Mouse (Mus musculus): ENCODE data around the gene Snd1. TPM values are rescaled to one million over a fixed set of nuclear protein-coding genes. Genes with fewer than 3 reads are reported as not detected.

Snd1 gene
- polyA plus RNA-seq, 1 experiment from 2014 or later, result 104 TPM

DNA sequence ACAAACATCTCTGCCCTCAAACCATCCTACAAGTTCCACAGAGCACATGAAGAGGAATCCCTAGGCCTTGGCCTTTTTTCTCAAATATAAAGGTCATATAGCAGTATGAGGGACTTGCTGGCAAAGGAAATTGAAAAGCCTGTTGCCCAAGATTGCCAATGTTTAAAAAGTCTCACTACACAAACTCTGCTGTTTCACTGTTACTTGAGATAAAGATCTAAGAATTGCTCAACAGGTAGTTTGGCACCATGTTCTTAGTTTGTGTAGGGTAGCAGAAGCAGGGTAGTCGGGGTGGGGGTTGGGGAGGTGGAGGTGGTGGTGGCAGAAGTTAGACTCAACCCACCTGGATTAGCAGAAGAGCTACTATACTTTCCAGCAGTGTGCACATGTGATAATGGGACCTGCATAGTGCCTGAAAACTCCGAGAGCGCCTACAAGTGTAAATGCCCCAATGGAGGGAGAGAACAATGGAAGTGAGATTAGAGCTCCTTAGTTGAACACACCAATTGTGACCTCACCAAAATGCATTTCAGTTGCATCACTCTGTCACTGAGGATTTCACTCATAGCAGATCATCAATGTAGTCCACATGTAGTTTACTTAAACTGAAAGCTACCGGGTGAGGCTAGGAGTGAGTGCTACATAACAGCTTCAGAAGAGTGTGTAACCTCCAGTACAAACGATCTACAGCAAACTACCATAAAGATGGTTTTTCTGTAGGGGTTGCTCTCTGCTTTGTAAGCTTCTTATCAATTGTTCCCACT is 259.1 kb downstream of the Snd1 start:
- WGBS, result 83% methylated on average over 5 of the region's 5 CpGs
- Histone ChIP-seq H3K27ac (no peak overlapping the region), H3K36me3 (replicated peaks) (no peaks in the 10 kb centered on the region), H3K27me3 (no peaks in the 10 kb centered on the region), H3K9ac (no peak overlapping the region), H3K4me1 (peaks cover 12% of the 10 kb centered on the region), H3K9me3 (no peaks in the 10 kb centered on the region), H3K4me3 (replicated peaks) (no peak overlapping the region), H3K4me2 (no peak overlapping the region)
- no peak for ATAC-seq (ENCODE audit: low FRiP score)

DNA sequence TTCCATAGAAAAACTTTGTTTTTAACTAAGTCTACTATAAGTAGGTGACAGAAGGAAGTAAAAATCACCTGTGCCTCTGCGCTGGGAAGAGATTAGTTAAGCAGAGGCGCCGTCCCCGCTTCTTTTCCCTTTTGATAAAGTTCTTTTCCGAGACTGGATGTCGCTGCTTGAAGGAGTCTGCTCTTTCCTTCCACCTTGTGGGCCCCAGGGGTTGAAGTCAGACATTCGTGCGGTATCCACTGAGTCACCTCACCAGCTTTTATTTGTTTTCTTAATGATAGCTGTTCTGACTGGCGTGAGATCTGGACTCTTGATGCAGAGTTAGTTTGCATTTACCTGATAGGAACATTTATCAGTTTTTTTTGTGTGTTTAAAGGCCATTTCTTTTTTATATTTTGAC is 260.2 kb downstream of the Snd1 start:
- Histone ChIP-seq H3K27me3 (no peaks in the 10 kb centered on the region), H3K9me3 (no peaks in the 10 kb centered on the region), H3K36me3 (replicated peaks) (no peaks in the 10 kb centered on the region), H3K4me1 (peaks cover 2% of the 10 kb centered on the region), H3K4me2 (no peak overlapping the region), H3K4me3 (replicated peaks) (no peak overlapping the region), H3K9ac (no peak overlapping the region), H3K27ac (no peak overlapping the region)
- 80% methylated on average over 9 of the region's 9 CpGs for WGBS
- ATAC-seq (ENCODE audit: low FRiP score), result no peak

DNA sequence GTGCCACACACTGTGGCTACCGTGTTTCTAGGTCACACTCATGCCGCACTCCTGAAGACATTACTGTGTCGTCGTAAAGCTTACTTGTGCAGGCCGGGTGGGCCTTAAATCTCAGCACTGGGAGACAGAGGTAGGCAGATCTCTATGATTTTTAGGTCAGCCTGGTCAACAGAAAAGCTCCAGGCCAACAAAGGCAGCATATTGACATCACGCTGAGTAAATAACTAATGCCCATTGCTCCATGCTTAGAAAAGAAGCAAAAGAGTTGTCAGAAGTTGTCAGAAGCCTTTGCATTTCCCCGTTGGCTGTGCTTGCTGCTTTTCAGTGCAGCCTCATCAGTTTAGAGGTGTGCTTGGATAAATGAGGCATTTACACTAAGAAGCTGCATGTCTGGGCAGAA is 261.7 kb downstream of the Snd1 start:
- H3K4me1 ChIP-seq, result no peaks in the 10 kb centered on the region
- H3K27ac ChIP-seq, result no peak overlapping the region
- WGBS, result 70% methylated on average over 7 of the region's 7 CpGs
- no peaks in the 10 kb centered on the region for H3K27me3 ChIP-seq
- no peak overlapping the region for H3K4me3 ChIP-seq (replicated peaks)
- no peak for ATAC-seq (ENCODE audit: low FRiP score)
- no peaks in the 10 kb centered on the region for H3K36me3 ChIP-seq (replicated peaks)
- H3K4me2 ChIP-seq, result no peak overlapping the region
- no peak overlapping the region for H3K9ac ChIP-seq
- H3K9me3 ChIP-seq, result no peaks in the 10 kb centered on the region

DNA sequence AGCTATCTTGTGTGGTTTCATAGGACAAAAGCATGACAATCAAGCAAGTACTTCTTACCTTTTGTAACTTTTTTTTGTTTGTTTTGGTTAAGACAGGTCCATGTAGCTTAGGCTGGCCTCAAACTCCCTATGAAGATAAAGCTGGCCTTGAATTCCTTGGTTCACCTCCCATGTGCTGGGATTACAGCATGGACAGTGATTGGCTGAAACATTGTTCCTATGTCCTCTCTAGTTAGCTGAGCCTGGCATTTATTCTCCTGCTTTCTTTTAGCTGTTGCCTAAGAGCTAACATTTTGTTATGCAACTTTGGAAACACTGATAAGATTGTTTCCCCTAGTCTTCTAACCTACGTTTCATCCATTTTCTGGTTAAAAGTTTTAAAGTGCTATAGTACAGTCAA is 262.7 kb downstream of the Snd1 start:
- Histone ChIP-seq H3K9me3 (no peaks in the 10 kb centered on the region), H3K27me3 (no peaks in the 10 kb centered on the region), H3K4me2 (no peak overlapping the region), H3K4me1 (no peaks in the 10 kb centered on the region), H3K4me3 (replicated peaks) (no peak overlapping the region), H3K36me3 (replicated peaks) (no peaks in the 10 kb centered on the region), H3K27ac (no peak overlapping the region), H3K9ac (no peak overlapping the region)
- ATAC-seq (ENCODE audit: low FRiP score), result no peak
- 93% methylated on average over 1 of the region's 1 CpGs for WGBS

DNA sequence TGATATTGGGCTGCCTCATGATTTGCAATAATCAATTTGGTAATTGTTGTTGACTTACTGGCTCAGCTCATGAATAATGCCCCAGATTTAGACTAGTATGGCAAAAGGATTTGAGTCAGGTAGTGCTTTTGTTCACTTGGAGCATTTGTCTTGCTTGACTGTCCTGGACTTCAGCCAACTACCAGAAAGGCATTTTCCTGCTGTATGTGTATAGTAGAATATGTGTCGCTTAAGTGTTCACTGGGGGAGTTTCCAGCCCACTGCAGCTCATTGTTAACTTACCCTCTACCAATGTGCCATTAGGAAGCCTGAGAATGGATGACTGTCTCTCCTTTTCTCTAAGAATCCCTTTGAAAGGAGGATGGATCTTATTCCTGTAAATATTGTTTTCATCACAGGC is 268.6 kb downstream of the Snd1 start:
- H3K4me3 ChIP-seq (replicated peaks), result no peak overlapping the region
- no peaks in the 10 kb centered on the region for H3K9me3 ChIP-seq
- 42% methylated on average over 1 of the region's 1 CpGs for WGBS
- H3K9ac ChIP-seq, result no peak overlapping the region
- no peak overlapping the region for H3K27ac ChIP-seq
- no peak overlapping the region for H3K4me2 ChIP-seq
- peaks cover 19% of the 10 kb centered on the region for H3K4me1 ChIP-seq
- no peaks in the 10 kb centered on the region for H3K27me3 ChIP-seq
- ATAC-seq (ENCODE audit: low FRiP score), result no peak
- peaks cover 14% of the 10 kb centered on the region; the same call in 1 of the 2 replicates for H3K36me3 ChIP-seq (replicated peaks)

DNA sequence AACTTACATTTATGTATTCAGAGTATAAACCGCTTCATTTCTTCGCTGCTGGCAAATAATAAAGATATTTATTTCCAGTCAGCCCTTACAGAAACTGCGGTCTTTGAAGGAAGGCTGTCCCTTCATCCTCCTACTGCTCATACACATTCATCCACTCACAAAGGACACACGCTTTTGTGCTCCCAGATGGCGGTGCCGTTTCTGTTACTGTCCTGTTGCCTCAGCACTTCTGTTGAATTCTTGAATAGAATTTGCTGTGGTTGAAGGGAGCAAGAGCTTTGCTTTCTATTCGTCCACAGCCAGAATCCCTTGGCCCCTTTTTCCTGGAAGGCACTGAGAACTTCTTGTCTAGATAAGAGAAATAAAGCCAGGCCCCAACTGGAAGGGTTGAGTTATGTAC is 270.9 kb downstream of the Snd1 start:
- H3K4me2 ChIP-seq, result no peak overlapping the region
- 78% methylated on average over 7 of the region's 7 CpGs for WGBS
- no peak overlapping the region for H3K9ac ChIP-seq
- H3K4me1 ChIP-seq, result peaks cover 35% of the 10 kb centered on the region
- no peaks in the 10 kb centered on the region for H3K27me3 ChIP-seq
- H3K27ac ChIP-seq, result no peak overlapping the region
- no peak overlapping the region for H3K4me3 ChIP-seq (replicated peaks)
- no peak for ATAC-seq (ENCODE audit: low FRiP score)
- H3K9me3 ChIP-seq, result no peaks in the 10 kb centered on the region
- peaks cover 14% of the 10 kb centered on the region; the same call in 1 of the 2 replicates for H3K36me3 ChIP-seq (replicated peaks)

DNA sequence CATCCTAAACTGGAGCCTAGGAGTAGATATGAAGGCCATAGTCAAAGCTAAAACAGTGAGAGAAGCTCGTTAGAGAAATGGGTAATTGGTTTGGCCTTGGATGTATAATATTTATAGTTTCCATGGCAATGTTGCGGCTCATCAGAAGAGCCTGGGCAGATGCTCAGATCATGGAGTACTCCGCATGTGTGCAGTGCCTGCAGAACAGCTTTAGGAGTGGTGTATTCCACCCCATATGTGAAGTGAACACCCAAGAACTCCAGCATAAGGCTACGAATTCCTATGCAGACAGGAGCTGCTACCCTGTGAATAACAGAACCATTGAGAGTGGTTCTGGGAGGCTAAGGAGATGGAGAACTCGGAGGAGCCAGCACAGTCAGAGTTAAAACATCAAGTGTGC is 272.1 kb downstream of the Snd1 start:
- Histone ChIP-seq H3K27me3 (no peaks in the 10 kb centered on the region), H3K36me3 (replicated peaks) (peaks cover 14% of the 10 kb centered on the region; the same call in 1 of the 2 replicates), H3K4me1 (peaks cover 40% of the 10 kb centered on the region), H3K4me3 (replicated peaks) (no peak overlapping the region), H3K4me2 (no peak overlapping the region), H3K27ac (no peak overlapping the region), H3K9ac (no peak overlapping the region), H3K9me3 (no peaks in the 10 kb centered on the region)
- WGBS, result 82% methylated on average over 5 of the region's 5 CpGs
- ATAC-seq (ENCODE audit: low FRiP score), result no peak

DNA sequence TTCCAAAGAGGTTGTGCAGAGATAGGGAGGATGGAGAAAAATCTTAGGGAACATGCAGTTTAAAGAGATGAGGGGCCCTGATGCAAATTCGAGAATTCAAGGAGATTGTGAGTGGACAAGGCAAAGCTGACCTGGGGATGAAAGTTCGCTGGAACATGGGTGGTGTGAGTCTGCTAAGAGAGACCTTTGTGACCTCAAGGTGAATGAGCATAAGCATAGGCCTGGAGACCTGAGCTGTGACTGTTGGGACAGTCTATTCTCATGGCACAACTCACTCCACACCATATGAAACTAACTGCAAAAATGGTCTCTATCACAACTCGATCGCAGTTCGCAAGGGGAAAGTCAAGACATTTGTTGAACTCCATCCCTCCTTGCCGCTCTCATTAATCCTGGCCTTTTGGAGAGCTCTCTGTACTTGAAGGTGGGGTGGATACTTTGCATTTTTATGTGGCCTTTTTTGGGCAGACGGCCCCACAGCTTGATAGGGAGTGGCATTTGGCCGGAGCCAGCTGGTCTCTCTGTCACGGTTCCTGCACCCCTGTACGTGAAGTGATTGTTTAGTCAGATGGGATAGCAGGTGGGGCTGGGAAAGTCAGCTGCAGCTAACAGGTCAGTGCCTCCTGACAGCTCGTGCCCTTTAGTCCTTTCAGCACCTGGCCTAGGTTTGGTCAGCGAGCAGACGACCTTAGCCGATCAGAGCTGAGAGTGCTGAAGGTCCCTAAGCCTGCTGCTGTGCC is 273.2 kb downstream of the Snd1 start:
- Histone ChIP-seq H3K27ac (no peak overlapping the region), H3K36me3 (replicated peaks) (peaks cover 14% of the 10 kb centered on the region; the same call in 1 of the 2 replicates), H3K4me2 (no peak overlapping the region), H3K9ac (no peak overlapping the region), H3K4me1 (peaks cover 44% of the 10 kb centered on the region), H3K9me3 (no peaks in the 10 kb centered on the region), H3K4me3 (replicated peaks) (no peak overlapping the region), H3K27me3 (no peaks in the 10 kb centered on the region)
- WGBS, result 77% methylated on average over 14 of the region's 14 CpGs
- ATAC-seq (ENCODE audit: low FRiP score), result no peak

DNA sequence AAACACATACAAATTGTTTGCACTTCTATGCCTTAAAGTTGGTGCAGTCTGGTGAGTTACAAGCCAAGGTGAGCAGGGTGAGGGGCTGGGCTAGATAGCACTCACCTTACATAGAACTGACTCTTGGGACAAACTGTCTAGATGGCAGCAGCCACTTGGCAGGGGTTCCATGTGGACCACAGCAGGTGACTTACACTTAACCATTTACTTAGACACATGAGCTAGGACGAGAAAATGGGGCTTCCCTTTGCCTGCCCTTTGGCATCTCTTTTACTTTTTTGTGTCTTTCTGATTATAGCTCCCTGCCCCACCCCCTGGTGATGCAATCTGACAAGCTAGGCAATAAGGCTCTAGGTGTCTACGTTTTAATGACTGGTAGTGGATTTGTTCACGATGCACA is 274.3 kb downstream of the Snd1 start:
- 59% methylated on average over 3 of the region's 3 CpGs for WGBS
- no peak for ATAC-seq (ENCODE audit: low FRiP score)
- Histone ChIP-seq H3K36me3 (replicated peaks) (peaks cover 14% of the 10 kb centered on the region; the same call in 1 of the 2 replicates), H3K4me1 (peaks cover 45% of the 10 kb centered on the region), H3K27me3 (no peaks in the 10 kb centered on the region), H3K9ac (no peak overlapping the region), H3K27ac (no peak overlapping the region), H3K4me3 (replicated peaks) (no peak overlapping the region), H3K9me3 (no peaks in the 10 kb centered on the region), H3K4me2 (no peak overlapping the region)

DNA sequence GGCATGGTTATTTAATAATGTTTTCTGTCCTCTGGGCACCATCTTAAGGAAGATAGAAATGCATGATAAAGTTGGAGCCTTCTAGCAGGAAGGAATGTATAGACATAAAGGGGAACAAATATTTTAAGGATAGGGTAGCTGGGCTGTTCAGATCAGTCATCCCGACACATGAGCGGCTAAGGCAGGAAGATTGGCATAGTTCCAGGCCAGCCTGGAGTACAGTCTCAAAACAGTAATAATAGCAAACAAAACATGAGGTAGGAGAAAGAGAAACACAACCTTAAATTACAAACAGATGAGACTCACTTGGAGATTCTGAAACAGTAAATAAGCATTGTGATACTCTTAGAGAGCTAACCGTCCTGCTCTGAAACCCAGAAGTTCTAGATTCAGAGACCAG is 276.2 kb downstream of the Snd1 start:
- no peak for ATAC-seq (ENCODE audit: low FRiP score)
- 81% methylated on average over 3 of the region's 3 CpGs for WGBS
- Histone ChIP-seq H3K9ac (no peak overlapping the region), H3K27me3 (no peaks in the 10 kb centered on the region), H3K9me3 (no peaks in the 10 kb centered on the region), H3K4me3 (replicated peaks) (no peak overlapping the region), H3K27ac (no peak overlapping the region), H3K4me1 (peaks cover 46% of the 10 kb centered on the region), H3K4me2 (no peak overlapping the region), H3K36me3 (replicated peaks) (peaks cover 6% of the 10 kb centered on the region; the same call in 1 of the 2 replicates)

DNA sequence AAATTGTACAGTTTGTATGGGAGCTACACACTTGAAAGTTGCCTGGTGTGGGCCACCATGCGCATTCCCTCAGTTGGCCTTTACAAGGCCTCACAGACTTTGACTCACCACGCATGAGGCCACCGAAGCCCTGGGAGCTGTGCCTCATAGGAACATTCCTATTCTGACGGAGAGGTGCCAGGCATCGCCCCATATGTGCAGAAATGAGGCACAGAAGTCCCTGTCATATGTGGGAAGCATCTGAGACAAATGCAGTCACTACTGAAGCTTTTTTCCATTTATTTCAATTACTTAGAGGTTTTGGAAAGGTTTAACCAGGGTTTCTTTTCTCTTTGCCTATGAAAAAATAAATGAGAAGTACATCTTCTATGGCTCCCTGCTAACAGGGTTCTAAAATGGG is 278.3 kb downstream of the Snd1 start:
- WGBS, result 92% methylated on average over 5 of the region's 5 CpGs
- Histone ChIP-seq H3K9me3 (no peaks in the 10 kb centered on the region), H3K36me3 (replicated peaks) (no peaks in the 10 kb centered on the region), H3K27me3 (no peaks in the 10 kb centered on the region), H3K9ac (no peak overlapping the region), H3K4me1 (peaks cover 60% of the 10 kb centered on the region), H3K4me2 (no peak overlapping the region), H3K27ac (no peak overlapping the region), H3K4me3 (replicated peaks) (no peak overlapping the region)
- no peak for ATAC-seq (ENCODE audit: low FRiP score)

DNA sequence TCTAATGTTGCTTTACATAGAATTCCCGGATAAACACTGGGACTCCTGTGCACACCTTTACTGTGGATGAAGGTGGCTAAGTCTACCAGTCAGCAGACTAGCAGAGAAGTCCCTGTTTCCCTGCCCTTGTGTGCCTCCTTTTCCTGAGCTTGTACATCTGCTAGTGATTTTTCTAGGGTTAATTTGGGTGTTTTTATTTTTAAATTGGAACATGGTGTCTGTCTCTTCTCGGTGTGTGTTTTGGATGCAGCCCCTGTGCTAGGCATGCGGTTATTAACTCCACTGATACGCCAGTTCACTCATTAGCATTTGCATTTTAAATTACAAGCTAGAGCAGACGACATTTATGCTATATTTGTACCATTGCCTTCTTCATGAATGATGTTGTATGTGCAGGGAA is 278.7 kb downstream of the Snd1 start:
- Histone ChIP-seq H3K27ac (no peak overlapping the region), H3K4me3 (replicated peaks) (no peak overlapping the region), H3K27me3 (no peaks in the 10 kb centered on the region), H3K9ac (no peak overlapping the region), H3K4me2 (no peak overlapping the region), H3K36me3 (replicated peaks) (no peaks in the 10 kb centered on the region), H3K4me1 (peaks cover 59% of the 10 kb centered on the region), H3K9me3 (no peaks in the 10 kb centered on the region)
- ATAC-seq (ENCODE audit: low FRiP score), result no peak
- WGBS, result 63% methylated on average over 5 of the region's 5 CpGs

Data from forebrain, embryonic 12.5 days (tissue).